Mouse (Mus musculus) thymus, adult 2 months (tissue): Measurements from ENCODE around the gene Igfbp3.

Source experiments
- CTCF ChIP-seq: fragments of 200-500 bp; IDR thresholded peaks from 2 replicates; pipeline ENCODE4 v1.5.1; 2012; ENCODE audit warnings: mild to moderate bottlenecking, control low read depth, low read length, moderate library complexity, borderline replicate concordance; ENCODE audit not compliant: control insufficient read depth, poor library complexity, insufficient read depth; ENCODE audit errors: extremely low read depth
- POLR2A ChIP-seq: fragments of 200-500 bp; IDR thresholded peaks from 2 replicates; pipeline ENCODE4 v1.6.1; 2012; ENCODE audit warnings: mild to moderate bottlenecking, low read length, control low read depth, moderate library complexity; ENCODE audit not compliant: control insufficient read depth, poor library complexity, insufficient read depth; ENCODE audit errors: extremely low read depth

DNA sequence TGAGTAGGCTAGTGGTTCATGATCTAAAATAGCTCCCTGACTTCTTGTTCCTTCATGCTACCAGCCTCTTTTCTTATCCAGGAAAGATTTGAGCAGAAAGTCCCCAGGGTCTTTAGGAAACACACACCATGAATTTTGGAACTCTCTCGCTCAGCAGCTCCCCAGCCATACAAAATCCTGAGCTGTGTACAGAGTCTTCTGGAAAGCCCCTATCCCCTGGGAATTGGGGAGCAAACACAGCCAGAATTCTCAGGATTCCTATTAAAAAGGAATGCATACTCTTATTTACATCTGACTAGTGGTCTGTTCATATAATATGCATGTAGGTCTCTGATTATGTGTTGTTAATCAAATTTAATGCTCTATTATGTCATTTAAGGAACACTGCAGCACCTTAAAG, 20.7 kb upstream of the Igfbp3 start:
- TF ChIP-seq POLR2A = no peak
- TF ChIP-seq CTCF = no peak
